Mouse (Mus musculus) ES-E14 (cell line): ENCODE results near the gene 1500009L16Rik.

Source experiments
- HCFC1 ChIP-seq: IDR thresholded peaks from 2 replicates; pipeline ENCODE4 v1.6.1; 2012; ENCODE audit warnings: low read length, inconsistent platforms, borderline replicate concordance; ENCODE audit not compliant: insufficient read depth
- ZNF384 ChIP-seq: IDR thresholded peaks from 2 replicates; pipeline ENCODE4 v1.6.1; 2012; ENCODE audit warnings: low read depth, low read length, inconsistent platforms

DNA sequence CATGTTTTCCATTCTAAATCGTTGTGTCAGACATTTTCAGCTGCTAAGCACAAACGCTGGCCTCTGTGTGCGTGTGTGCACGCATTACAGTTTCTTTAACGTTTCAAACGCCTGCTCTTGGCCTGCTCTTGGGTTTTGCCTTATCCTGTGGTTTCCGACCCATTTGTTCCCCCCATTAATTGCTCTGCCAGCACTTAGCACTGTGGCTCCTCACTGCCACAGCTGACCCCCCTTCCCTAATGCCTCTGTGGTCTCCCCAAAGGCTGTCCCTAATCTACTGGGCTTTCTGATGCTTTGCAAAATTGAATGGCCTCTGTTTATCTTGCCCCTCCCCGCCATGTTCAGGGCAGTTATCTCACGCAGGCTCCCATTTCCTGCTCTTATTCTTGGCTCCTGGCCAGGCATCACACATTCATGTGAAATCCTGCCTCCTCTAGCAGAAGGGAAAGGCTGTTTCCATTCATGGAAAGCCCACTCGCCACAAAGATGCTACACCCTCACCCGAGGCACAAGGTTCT, 82.6 kb downstream of the 1500009L16Rik start:
- no peak for TF ChIP-seq HCFC1
- TF ChIP-seq ZNF384, result no peak
